Mouse (Mus musculus) testis, adult 2 months (tissue): ENCODE measurements around the gene Cabp7.

Source experiments
- CTCF ChIP-seq: fragments of 200-500 bp; IDR thresholded peaks from 2 replicates; pipeline ENCODE4 v1.5.1; 2012; ENCODE audit warnings: low read depth, mild to moderate bottlenecking, inconsistent platforms, low read length, moderate library complexity; ENCODE audit not compliant: control insufficient read depth, insufficient read depth, insufficient replicate concordance
- POLR2A ChIP-seq: fragments of 200-500 bp; IDR thresholded peaks from 2 replicates; pipeline ENCODE4 v1.6.1; 2012; ENCODE audit warnings: low read depth, mild to moderate bottlenecking, inconsistent platforms, low read length, moderate library complexity; ENCODE audit not compliant: control insufficient read depth

- TF ChIP-seq CTCF (no peak), POLR2A (no peak)
These were observed 25.2 kb upstream of the Cabp7 start for GRCm38 (mm10) chr11:4771756-4772155.
